Mouse (Mus musculus) CH12.LX (cell line): ENCODE measurements around the gene Hsd17b7.

Experiments used
- CTCF ChIP-seq, 2 experiments: IDR thresholded peaks in 1 of 2; conservative IDR thresholded peaks in 1 of 2; 2 replicates each; pipeline ENCODE4 v1.5.1; 2011 to 2012; ENCODE audit warnings: low read depth in 2 of 2, low read length in 2 of 2, improper control_type of control experiment in 1 of 2, inconsistent platforms in 1 of 2, mild to moderate bottlenecking in 1 of 2, moderate library complexity in 1 of 2
- E2F4 ChIP-seq: IDR thresholded peaks from 2 replicates; pipeline ENCODE4 v1.6.1; 2011; ENCODE audit warnings: low read depth, low read length, improper control_type of control experiment; ENCODE audit not compliant: insufficient replicate concordance
- HCFC1 ChIP-seq: IDR thresholded peaks from 2 replicates; pipeline ENCODE4 v1.6.1; 2012; ENCODE audit warnings: low read depth, mild to moderate bottlenecking, inconsistent platforms, low read length, improper control_type of control experiment
- MYC ChIP-seq: IDR thresholded peaks from 2 replicates; pipeline ENCODE4 v1.6.1; 2011; ENCODE audit warnings: low read depth, mild to moderate bottlenecking, improper control_type of control experiment, low read length
- POLR2A ChIP-seq: IDR thresholded peaks from 2 replicates; pipeline ENCODE4 v1.6.1; 2011; ENCODE audit warnings: low read depth, mild to moderate bottlenecking, improper control_type of control experiment, low read length
- ZNF384 ChIP-seq: IDR thresholded peaks from 2 replicates; pipeline ENCODE4 v1.6.1; 2012; ENCODE audit warnings: low read depth, low read length, improper control_type of control experiment, inconsistent platforms

- TF ChIP-seq E2F4 (0 out of 2 replicates have a peak, but pooled peaks have one; percentile 55), HCFC1 (no peak), CTCF (conservative IDR thresholded peaks at IDR 0.05 in 1 of 2, IDR thresholded peaks at IDR 0.05 in 1 of 2; ENCODE audit: low read depth in 2 of 2, low read length in 2 of 2) (peak; percentile 75 to 90; a peak in 3 of 4 replicates), POLR2A (no peak), ZNF384 (no peak), MYC (no peak)
These were observed 49.8 kb downstream of the Hsd17b7 start for GRCm38 (mm10) chr1:169919211-169919610.
